Mouse (Mus musculus) thymus, adult 2 months (tissue): ENCODE data around the gene Gm39566. TPM values are rescaled to one million over a fixed set of nuclear protein-coding genes. Genes with fewer than 3 reads are reported as not detected.
"Not testable (repeated sequence)": the region's sequence is repeated elsewhere in the genome, so short reads cannot be mapped to it uniquely, and the experiment has no call there.

Experiments
- DNase-seq: peaks from one replicate; pipeline ENCODE4 v3.0.0; 2021
- H3K27ac ChIP-seq: fragments of 200-500 bp; 2 replicates; pipeline ENCODE4 v1.5.1; 2012; ENCODE audit warnings: low read length, control low read depth; ENCODE audit not compliant: control insufficient read depth, insufficient read depth
- H3K27me3 ChIP-seq: fragments of 200-500 bp; 2 replicates; pipeline ENCODE4 v1.6.1; 2012; ENCODE audit warnings: mild to moderate bottlenecking, low read length, moderate library complexity, mixed read lengths; ENCODE audit not compliant: control insufficient read depth, insufficient read depth
- H3K36me3 ChIP-seq: fragments of 200-500 bp; 2 replicates; pipeline ENCODE4 v1.6.1; 2012; ENCODE audit warnings: mild to moderate bottlenecking, low read length, moderate library complexity; ENCODE audit not compliant: control insufficient read depth, insufficient read depth
- H3K4me1 ChIP-seq: fragments of 200-500 bp; replicated peaks from 2 replicates; pipeline ENCODE4 v1.6.1; 2012; ENCODE audit warnings: low read length; ENCODE audit not compliant: control insufficient read depth, insufficient read depth
- H3K4me3 ChIP-seq: fragments of 200-500 bp; 2 replicates; pipeline ENCODE4 v1.5.1; 2012; ENCODE audit warnings: mild to moderate bottlenecking, low read length, control low read depth, moderate library complexity; ENCODE audit not compliant: control insufficient read depth, insufficient read depth
- CTCF ChIP-seq: fragments of 200-500 bp; IDR thresholded peaks from 2 replicates; pipeline ENCODE4 v1.5.1; 2012; ENCODE audit warnings: mild to moderate bottlenecking, control low read depth, low read length, moderate library complexity, borderline replicate concordance; ENCODE audit not compliant: control insufficient read depth, poor library complexity, insufficient read depth; ENCODE audit errors: extremely low read depth
- POLR2A ChIP-seq: fragments of 200-500 bp; IDR thresholded peaks from 2 replicates; pipeline ENCODE4 v1.6.1; 2012; ENCODE audit warnings: mild to moderate bottlenecking, low read length, control low read depth, moderate library complexity; ENCODE audit not compliant: control insufficient read depth, poor library complexity, insufficient read depth; ENCODE audit errors: extremely low read depth
- WGBS: fragments of 180-500 bp; shearing (Covaris S2); methylation state at CpG from one replicate; pipeline ENCODE4 v1.1.7; 2018; 5-methylcytosine and 5-hydroxymethylcytosine counted together
- polyA plus RNA-seq: library from polyadenylated mRNA; depleted of rRNA; stranded (reverse); fragments of >200 nt; gene quantifications from 2 replicates; pipeline ENCODE4 v1.2.3, GENCODE M21; 2012; rRNA removed

Gene Gm39566
- polyA plus RNA-seq = 0.05 TPM in 1 of 2 replicates, not detected in the other

GRCm38 (mm10) chr11:69815155-69815554, at the start of gene Gm39566:
Gene Gm39566 (minus strand): TSS chr11:69815298.
- 78% methylated on average over 10 of the region's 10 CpGs for WGBS

GRCm38 (mm10) chr11:69864138-69864860, 49.2 kb upstream of the Gm39566 start:
- Histone ChIP-seq H3K27me3 (no peaks in the 10 kb centered on the region), H3K36me3 (no peaks in the 10 kb centered on the region), H3K4me1 (no peaks in the 10 kb centered on the region), H3K4me3 (no peak overlapping the region), H3K27ac (no peak overlapping the region)
- no peak for DNase-seq
- TF ChIP-seq CTCF (no peak), POLR2A (no peak)
- 53% methylated on average over 8 of the region's 8 CpGs for WGBS

More at GRCm38 (mm10) chr11:69815155-69815554, at the start of gene Gm39566:
- DNase-seq = peak; percentile 34
- no peak within 1 kb of the TSS for H3K4me3 ChIP-seq
- H3K4me1 ChIP-seq = no peaks in the 10 kb centered on the region
- no peaks in the 10 kb centered on the region for H3K36me3 ChIP-seq
- no peak within 1 kb of the TSS for H3K27ac ChIP-seq
- TF ChIP-seq CTCF = peak; percentile 28; the same call in 1 of the 2 replicates
- no peak for TF ChIP-seq POLR2A
- no peaks in the 10 kb centered on the region for H3K27me3 ChIP-seq

GRCm38 (mm10) chr11:69863729-69864128, 48.6 kb upstream of the Gm39566 start:
- not testable (repeated sequence) for H3K27ac ChIP-seq, H3K4me3 ChIP-seq, H3K27me3 ChIP-seq, H3K36me3 ChIP-seq, DNase-seq, H3K4me1 ChIP-seq
- 85% methylated on average over 3 of the region's 3 CpGs for WGBS

- DNase-seq = no peak
- 81% methylated on average over 30 of the region's 30 CpGs for WGBS
- Histone ChIP-seq H3K27me3 (no peaks in the 10 kb centered on the region), H3K4me3 (no peak within 1 kb of the TSS), H3K4me1 (peaks cover 14% of the 10 kb centered on the region), H3K27ac (no peak within 1 kb of the TSS), H3K36me3 (no peaks in the 10 kb centered on the region)
- TF ChIP-seq CTCF = no peak
- no peak for TF ChIP-seq POLR2A
Observed at GRCm38 (mm10) chr11:69858113-69858998, 43.3 kb upstream of the Gm39566 start, which contains the start of gene Tnk1. Gene Tnk1 (minus strand): TSS chr11:69858730.

- H3K36me3 ChIP-seq = no peaks in the 10 kb centered on the region
- no peaks in the 10 kb centered on the region for H3K27me3 ChIP-seq
- WGBS = 32% methylated on average over 16 of the region's 16 CpGs
- peak; percentile 43; the same call in 1 of the 2 replicates for TF ChIP-seq CTCF
- TF ChIP-seq POLR2A = no peak
- H3K4me1 ChIP-seq = peaks cover 24% of the 10 kb centered on the region
- no peak overlapping the region for H3K27ac ChIP-seq
- H3K4me3 ChIP-seq = no peak overlapping the region
- peak; percentile 63 for DNase-seq
Observed at GRCm38 (mm10) chr11:69855347-69855746, 40.2 kb upstream of the Gm39566 start.

GRCm38 (mm10) chr11:69854680-69855079, 39.6 kb upstream of the Gm39566 start:
- WGBS = 45% methylated on average over 10 of the region's 10 CpGs
- no peak for DNase-seq

More at GRCm38 (mm10) chr11:69854680-69855079, 39.6 kb upstream of the Gm39566 start:
- Histone ChIP-seq H3K27ac (no peak overlapping the region), H3K4me3 (no peak overlapping the region), H3K27me3 (no peaks in the 10 kb centered on the region), H3K4me1 (peaks cover 30% of the 10 kb centered on the region), H3K36me3 (no peaks in the 10 kb centered on the region)
- no peak for TF ChIP-seq POLR2A
- no peak for TF ChIP-seq CTCF
